Mouse (Mus musculus): ENCODE measurements around the gene Odf3l2. TPM values are rescaled to one million over a fixed set of nuclear protein-coding genes. Genes with fewer than 3 reads are reported as not detected.
A peak's percentile ranks its signal among the peaks of the same experiment; 100 is the strongest.

Gene Odf3l2
- polyA plus RNA-seq, 1 experiment from 2014 or later: 0.89 TPM

- no peak overlapping the region for H3K9ac ChIP-seq (ENCODE audit: low read depth, low read length)
- peaks cover 19% of the 10 kb centered on the region for H3K4me1 ChIP-seq (ENCODE audit: control insufficient read depth, insufficient read depth, low read depth, low read length)
- WGBS: 94% methylated on average over 25 of the region's 25 CpGs
- no peak for ATAC-seq
- H3K27ac ChIP-seq (ENCODE audit: low read depth, low read length): no peak overlapping the region
- H3K9me3 ChIP-seq (ENCODE audit: control insufficient read depth, low read length): no peaks in the 10 kb centered on the region
- H3K4me3 ChIP-seq (ENCODE audit: low read length): no peak overlapping the region
- H3K36me3 ChIP-seq (ENCODE audit: control insufficient read depth, insufficient read depth, low read length): peaks cover 33% of the 10 kb centered on the region
- H3K27me3 ChIP-seq (replicated peaks; ENCODE audit: control insufficient read depth, insufficient read depth, low read length): no peaks in the 10 kb centered on the region
- H3K4me2 ChIP-seq (ENCODE audit: low read length): no peak overlapping the region
These were observed 39.4 kb upstream of the Odf3l2 start for GRCm38 (mm10) chr10:79684770-79685600.

GRCm38 (mm10) chr10:79683726-79684640 lies 38.4 kb upstream of the Odf3l2 start:
- Histone ChIP-seq H3K9ac (ENCODE audit: low read depth, low read length) (peak overlapping the region; percentile 81; the same call in 1 of the 2 replicates), H3K4me3 (ENCODE audit: low read length) (peak overlapping the region; percentile 88), H3K4me1 (ENCODE audit: control insufficient read depth, insufficient read depth, low read depth, low read length) (peaks cover 19% of the 10 kb centered on the region), H3K4me2 (ENCODE audit: low read length) (peak overlapping the region; percentile 67), H3K36me3 (ENCODE audit: control insufficient read depth, insufficient read depth, low read length) (peaks cover 30% of the 10 kb centered on the region), H3K27ac (ENCODE audit: low read depth, low read length) (no peak overlapping the region), H3K27me3 (replicated peaks; ENCODE audit: control insufficient read depth, insufficient read depth, low read length) (no peaks in the 10 kb centered on the region), H3K9me3 (ENCODE audit: control insufficient read depth, low read length) (no peaks in the 10 kb centered on the region)
- WGBS: 92% methylated on average over 6 of the region's 6 CpGs
- ATAC-seq: no peak

GRCm38 (mm10) chr10:79682916-79683582 lies 37.5 kb upstream of the Odf3l2 start:
- WGBS: 8% methylated on average over 10 of the region's 10 CpGs
- Histone ChIP-seq H3K27ac (ENCODE audit: low read depth, low read length) (peak overlapping the region; percentile 76; the same call in 1 of the 2 replicates), H3K4me2 (ENCODE audit: low read length) (peak overlapping the region; percentile 67)

GRCm38 (mm10) chr10:79682551-79682915 lies 37.0 kb upstream of the Odf3l2 start:
- peak overlapping the region; percentile 67 for H3K4me2 ChIP-seq (ENCODE audit: low read length)
- H3K27ac ChIP-seq (ENCODE audit: low read depth, low read length): peak overlapping the region; percentile 76
- peaks cover 19% of the 10 kb centered on the region for H3K4me1 ChIP-seq (ENCODE audit: control insufficient read depth, insufficient read depth, low read depth, low read length)
- H3K9me3 ChIP-seq (ENCODE audit: control insufficient read depth, low read length): no peaks in the 10 kb centered on the region
- WGBS: 0% methylated on average over 10 of the region's 10 CpGs
- peak overlapping the region; percentile 81 for H3K9ac ChIP-seq (ENCODE audit: low read depth, low read length)
- H3K27me3 ChIP-seq (replicated peaks; ENCODE audit: control insufficient read depth, insufficient read depth, low read length): no peaks in the 10 kb centered on the region
- H3K4me3 ChIP-seq (ENCODE audit: low read length): peak overlapping the region; percentile 88
- peak; percentile 1; the same call in 1 of the 2 replicates for ATAC-seq
- H3K36me3 ChIP-seq (ENCODE audit: control insufficient read depth, insufficient read depth, low read length): peaks cover 18% of the 10 kb centered on the region

More at GRCm38 (mm10) chr10:79682916-79683582, 37.5 kb upstream of the Odf3l2 start:
- Histone ChIP-seq H3K36me3 (ENCODE audit: control insufficient read depth, insufficient read depth, low read length) (peaks cover 21% of the 10 kb centered on the region), H3K27me3 (replicated peaks; ENCODE audit: control insufficient read depth, insufficient read depth, low read length) (no peaks in the 10 kb centered on the region), H3K9ac (ENCODE audit: low read depth, low read length) (peak overlapping the region; percentile 81), H3K9me3 (ENCODE audit: control insufficient read depth, low read length) (no peaks in the 10 kb centered on the region), H3K4me3 (ENCODE audit: low read length) (peak overlapping the region; percentile 88), H3K4me1 (ENCODE audit: control insufficient read depth, insufficient read depth, low read depth, low read length) (peaks cover 19% of the 10 kb centered on the region)
- ATAC-seq: no peak

- Histone ChIP-seq H3K9me3 (ENCODE audit: control insufficient read depth, low read length) (no peaks in the 10 kb centered on the region), H3K9ac (ENCODE audit: low read depth, low read length) (peak within 1 kb of the TSS; percentile 81), H3K27me3 (replicated peaks; ENCODE audit: control insufficient read depth, insufficient read depth, low read length) (no peaks in the 10 kb centered on the region), H3K27ac (ENCODE audit: low read depth, low read length) (peak within 1 kb of the TSS; percentile 89), H3K4me2 (ENCODE audit: low read length) (peak within 1 kb of the TSS; percentile 79), H3K4me3 (ENCODE audit: low read length) (peak within 1 kb of the TSS; percentile 88), H3K36me3 (ENCODE audit: control insufficient read depth, insufficient read depth, low read length) (peaks cover 14% of the 10 kb centered on the region), H3K4me1 (ENCODE audit: control insufficient read depth, insufficient read depth, low read depth, low read length) (peaks cover 19% of the 10 kb centered on the region)
- ATAC-seq: peak; percentile 95
- WGBS: under 1% methylated on average over 79 of the region's 84 CpGs
These were observed 36.2 kb upstream of the Odf3l2 start, which contains the start of gene Cdc34 for GRCm38 (mm10) chr10:79681591-79682245. Gene Cdc34 (plus strand): TSS chr10:79682195.

- Histone ChIP-seq H3K4me3 (ENCODE audit: low read length) (peak overlapping the region; percentile 88), H3K36me3 (ENCODE audit: control insufficient read depth, insufficient read depth, low read length) (peaks cover 11% of the 10 kb centered on the region), H3K4me2 (ENCODE audit: low read length) (peak overlapping the region; percentile 79), H3K9me3 (ENCODE audit: control insufficient read depth, low read length) (no peaks in the 10 kb centered on the region), H3K4me1 (ENCODE audit: control insufficient read depth, insufficient read depth, low read depth, low read length) (peaks cover 19% of the 10 kb centered on the region), H3K9ac (ENCODE audit: low read depth, low read length) (peak overlapping the region; percentile 67), H3K27ac (ENCODE audit: low read depth, low read length) (peak overlapping the region; percentile 89), H3K27me3 (replicated peaks; ENCODE audit: control insufficient read depth, insufficient read depth, low read length) (no peaks in the 10 kb centered on the region)
- 45% methylated on average over 11 of the region's 11 CpGs for WGBS
- ATAC-seq: peak; percentile 30
These were observed 35.3 kb upstream of the Odf3l2 start for GRCm38 (mm10) chr10:79680606-79681495.

GRCm38 (mm10) chr10:79675346-79676035 lies 30.0 kb upstream of the Odf3l2 start:
- peaks cover 10% of the 10 kb centered on the region for H3K36me3 ChIP-seq (ENCODE audit: control insufficient read depth, insufficient read depth, low read length)
- no peak overlapping the region for H3K4me3 ChIP-seq (ENCODE audit: low read length)
- no peak overlapping the region for H3K9ac ChIP-seq (ENCODE audit: low read depth, low read length)
- ATAC-seq: no peak
- 54% methylated on average over 44 of the region's 44 CpGs for WGBS
- H3K9me3 ChIP-seq (ENCODE audit: control insufficient read depth, low read length): no peaks in the 10 kb centered on the region
- H3K27ac ChIP-seq (ENCODE audit: low read depth, low read length): no peak overlapping the region
- H3K4me1 ChIP-seq (ENCODE audit: control insufficient read depth, insufficient read depth, low read depth, low read length): peaks cover 8% of the 10 kb centered on the region
- H3K4me2 ChIP-seq (ENCODE audit: low read length): no peak overlapping the region
- no peaks in the 10 kb centered on the region for H3K27me3 ChIP-seq (replicated peaks; ENCODE audit: control insufficient read depth, insufficient read depth, low read length)
